Mouse (Mus musculus): ENCODE measurements around the gene Cpm.

DNA sequence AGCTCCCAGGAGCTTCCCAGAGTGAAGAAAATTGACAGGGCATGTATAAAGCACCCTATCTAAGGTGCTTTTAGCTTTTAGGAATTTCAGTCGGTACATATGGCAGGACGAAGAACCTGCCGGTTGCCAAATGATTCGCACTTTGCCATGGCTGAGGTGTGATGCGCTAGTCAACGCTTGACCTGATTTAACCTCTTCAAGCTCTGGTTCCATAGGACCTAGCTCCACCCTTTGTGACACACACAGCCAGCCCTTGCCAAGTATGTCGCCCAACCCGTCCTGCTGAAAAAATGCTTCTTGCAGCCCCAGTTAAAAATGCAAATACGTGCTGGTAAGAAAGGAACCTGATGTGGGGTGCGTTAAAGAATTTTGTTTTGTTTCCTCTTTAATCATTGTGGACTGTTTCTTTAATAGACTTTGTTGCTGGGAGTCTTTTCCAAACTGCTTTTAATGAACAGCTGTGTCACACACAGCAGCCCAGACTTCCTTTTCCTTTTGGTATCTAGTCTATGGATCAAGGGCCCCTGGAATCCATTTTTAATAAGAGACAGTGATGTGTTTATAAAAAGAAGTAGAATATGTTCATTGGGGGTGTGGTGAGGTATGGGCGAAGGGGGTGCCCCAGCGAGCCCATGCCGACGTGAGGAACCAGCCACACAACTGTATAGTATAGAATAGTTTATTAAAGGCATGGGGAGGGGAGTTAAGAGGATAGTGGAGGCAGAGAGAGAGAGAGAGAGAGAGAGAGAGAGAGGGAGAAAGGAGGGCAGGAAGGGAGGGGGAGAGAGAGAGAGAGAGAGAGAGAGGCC lies 34.0 kb downstream of the Cpm start:
- TF ChIP-seq POLR2A (IDR thresholded peaks at IDR 0.05; ENCODE audit: insufficient read depth, low read length): no peak
- no peak for TF ChIP-seq CTCF (IDR thresholded peaks at IDR 0.05; ENCODE audit: low read depth, low read length)
- no peak for TF ChIP-seq EP300 (IDR thresholded peaks at IDR 0.05; ENCODE audit: insufficient read depth, low read depth, low read length)

All from ES-Bruce4 (cell line).